Mouse (Mus musculus): ENCODE data around the gene Atr.
A peak's percentile ranks its signal among the peaks of the same experiment; 100 is the strongest.

Atr gene

DNA sequence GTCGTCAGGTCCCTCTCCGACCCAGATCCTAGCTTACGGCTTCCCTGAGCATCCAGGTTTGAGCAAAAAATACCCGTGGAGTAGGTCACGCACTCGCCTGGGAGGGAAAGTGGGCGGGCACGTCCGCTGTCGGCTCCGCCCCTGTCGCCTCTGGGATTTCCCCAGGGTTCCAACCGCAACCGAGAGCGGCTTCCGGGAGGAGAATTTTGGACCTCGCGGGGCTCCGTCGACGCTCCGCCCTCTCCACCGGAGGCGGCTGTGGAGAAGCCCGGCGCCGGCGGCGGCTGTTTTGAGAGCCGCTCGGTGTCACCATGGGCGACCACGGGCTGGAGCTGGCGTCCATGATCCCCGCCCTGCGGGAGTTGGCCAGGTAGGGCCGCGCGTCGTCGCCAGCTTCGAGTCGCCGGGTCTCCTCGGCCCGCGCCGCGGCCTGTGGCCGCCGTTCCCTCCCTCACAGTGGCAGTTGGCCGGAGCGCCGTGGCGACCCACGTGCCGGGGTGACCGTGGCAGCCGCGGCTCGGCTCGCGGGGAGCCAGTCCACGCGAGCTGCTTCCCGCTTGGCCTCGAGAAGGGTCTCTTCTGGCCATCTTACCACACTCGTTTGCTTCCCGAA lies at the start of gene Atr:
TSS of gene Atr (plus strand) at position 184 of the 613 bp plus-strand sequence.
- peak; percentile 94 to 95 for DNase-seq (ENCODE audit: low spot score in 2 of 2)

DNA sequence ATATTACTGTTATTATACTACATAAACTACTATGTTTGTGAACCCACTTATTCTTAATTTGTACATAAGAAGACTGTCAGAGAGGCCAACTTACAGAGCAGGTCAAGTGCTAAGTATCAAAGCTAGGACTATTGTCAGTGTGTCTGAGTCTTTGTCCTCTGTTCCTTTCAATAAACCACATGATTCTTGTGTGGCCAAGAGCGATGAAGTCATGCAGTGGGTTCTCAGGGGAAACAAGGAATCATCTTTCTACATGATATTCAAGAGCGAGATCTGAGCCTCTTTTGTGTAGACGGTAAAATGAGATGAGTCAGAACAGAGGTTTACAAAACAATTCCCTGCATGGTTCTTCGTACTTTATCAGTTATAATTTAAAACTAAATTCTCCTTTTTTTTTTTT lies 47.8 kb upstream of the Atr start:
- no peak for DNase-seq (ENCODE audit: low spot score in 2 of 2)

GRCm38 (mm10) chr9:95811817-95812216 lies 45.6 kb upstream of the Atr start:
- no peak for DNase-seq (ENCODE audit: low spot score in 2 of 2)

GRCm38 (mm10) chr9:95813721-95814531 lies 43.5 kb upstream of the Atr start:
- peak; percentile 35 to 43 for DNase-seq (ENCODE audit: low spot score in 2 of 2)

GRCm38 (mm10) chr9:95815015-95815673 lies 42.3 kb upstream of the Atr start:
- DNase-seq (ENCODE audit: low spot score in 2 of 2) = no peak

- DNase-seq (ENCODE audit: low spot score in 2 of 2) = no peak
These were observed 41.7 kb upstream of the Atr start for GRCm38 (mm10) chr9:95815706-95816105.

- no peak for DNase-seq (ENCODE audit: low spot score in 2 of 2)
These were observed 34.9 kb upstream of the Atr start for GRCm38 (mm10) chr9:95822531-95822930.

DNA sequence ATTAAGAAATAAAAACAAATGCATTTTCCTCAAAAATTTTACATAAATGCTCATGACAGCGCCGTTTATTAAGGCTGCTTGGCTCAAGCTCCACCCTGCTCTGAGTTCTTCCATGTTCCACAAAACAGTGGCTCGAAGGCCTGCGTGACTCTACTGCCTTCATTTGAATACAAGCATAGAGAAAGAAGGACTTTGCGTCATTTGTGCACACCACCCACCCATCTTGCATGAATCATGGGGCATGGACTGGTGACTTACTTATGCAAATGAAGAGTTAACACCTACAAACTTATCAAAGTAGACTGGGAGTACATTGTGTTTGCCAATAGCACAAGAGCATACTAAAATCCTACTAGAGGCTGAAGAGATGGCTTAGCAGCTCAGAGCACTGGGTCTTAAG lies 29.8 kb upstream of the Atr start:
- DNase-seq (ENCODE audit: low spot score in 2 of 2) = no peak

- DNase-seq (ENCODE audit: low spot score in 2 of 2) = no peak
These were observed 24.6 kb upstream of the Atr start for GRCm38 (mm10) chr9:95832758-95833157.

DNA sequence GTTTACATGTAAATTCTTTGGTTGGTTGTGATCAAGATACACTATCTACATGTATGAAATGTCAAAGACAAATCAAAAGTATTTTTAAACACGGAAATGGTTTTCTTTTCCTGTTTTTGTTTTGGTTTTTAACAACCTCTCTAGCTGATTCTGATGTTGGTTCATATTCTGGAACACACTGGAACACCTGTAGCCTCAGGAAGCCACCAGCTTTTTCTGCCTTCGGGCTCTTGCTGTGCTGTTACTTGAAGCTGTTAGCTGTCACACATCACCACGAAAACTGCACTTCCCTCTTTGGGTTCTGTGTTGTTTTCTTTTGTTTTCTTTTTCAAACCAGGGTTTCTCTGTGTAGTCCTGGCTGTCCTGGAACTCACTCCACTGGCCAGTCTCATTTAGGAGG lies 22.6 kb upstream of the Atr start:
- DNase-seq (ENCODE audit: low spot score in 2 of 2) = no peak

DNA sequence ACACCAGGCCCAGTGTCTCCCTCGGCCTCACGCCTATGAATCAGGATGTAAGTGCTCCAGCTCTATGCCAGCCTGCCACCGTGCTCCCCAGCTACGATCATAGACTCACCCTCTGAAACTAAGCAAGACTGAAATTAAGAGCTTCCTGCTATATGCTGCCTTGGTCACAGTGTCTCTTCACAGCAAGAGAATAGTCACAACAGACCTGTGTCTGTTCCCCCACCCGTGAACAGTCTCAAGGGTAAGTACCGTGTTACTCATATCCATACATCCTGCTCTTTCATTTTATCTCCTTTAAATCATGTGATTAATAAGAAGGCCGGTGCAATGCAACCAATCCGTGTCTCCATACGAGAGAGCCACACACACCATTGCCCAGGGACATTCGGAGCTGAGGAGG lies 21.7 kb upstream of the Atr start:
- DNase-seq (ENCODE audit: low spot score in 2 of 2) = no peak

DNA sequence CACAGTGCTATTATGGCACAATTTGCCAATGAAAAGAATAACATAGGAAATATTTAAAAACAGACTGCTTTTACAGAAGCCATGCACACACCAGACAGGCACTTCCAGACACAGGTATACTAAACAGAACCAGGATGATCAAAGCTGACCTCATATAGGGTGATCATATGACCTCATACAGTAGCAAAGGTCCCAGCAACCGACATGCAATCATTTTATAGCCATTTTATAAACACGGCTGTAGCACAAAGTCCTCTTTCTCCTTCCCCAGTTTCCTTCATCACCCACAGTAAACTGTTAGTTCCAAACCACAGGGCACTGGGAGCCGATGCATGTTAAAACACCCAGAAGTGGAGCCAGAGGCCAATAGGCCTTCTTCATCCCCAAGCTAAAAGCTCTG lies 18.0 kb upstream of the Atr start:
- DNase-seq (ENCODE audit: low spot score in 2 of 2) = no peak

DNA sequence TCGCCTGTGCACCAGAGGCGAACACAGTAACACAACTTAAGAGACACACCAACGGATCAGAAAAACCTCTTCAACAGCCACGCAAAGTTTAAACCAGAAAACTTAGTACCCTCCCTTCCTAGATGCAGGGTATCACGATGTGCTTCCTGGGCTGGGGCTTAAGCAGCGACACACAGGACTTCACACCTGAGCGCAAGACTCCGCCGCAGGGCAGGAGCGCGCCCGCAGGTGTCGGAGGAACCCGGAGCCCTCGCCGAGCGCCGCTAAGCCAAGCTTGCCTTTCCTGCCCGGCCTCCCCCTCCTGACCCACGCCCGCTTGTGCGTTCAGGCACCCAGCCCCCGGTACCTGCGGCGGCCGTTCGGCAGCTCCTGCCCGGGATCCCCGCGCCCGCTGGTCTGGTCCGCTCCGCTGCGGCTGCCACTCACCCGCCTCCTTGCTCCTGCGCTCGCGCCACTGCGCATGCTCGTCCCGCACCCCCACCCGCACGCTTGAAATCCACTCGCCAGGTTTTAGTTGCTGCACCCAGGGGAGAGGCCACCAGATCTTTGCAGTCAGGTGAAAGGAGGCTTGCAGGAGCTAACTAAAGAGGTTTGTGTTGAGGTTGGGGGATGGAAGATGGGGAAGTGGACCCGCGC lies 12.5 kb upstream of the Atr start, which contains the start of gene Pls1:
TSS of gene Pls1 (minus strand) at position 487 of the 636 bp plus-strand sequence.
- peak; percentile 88 to 92 for DNase-seq (ENCODE audit: low spot score in 2 of 2)

DNA sequence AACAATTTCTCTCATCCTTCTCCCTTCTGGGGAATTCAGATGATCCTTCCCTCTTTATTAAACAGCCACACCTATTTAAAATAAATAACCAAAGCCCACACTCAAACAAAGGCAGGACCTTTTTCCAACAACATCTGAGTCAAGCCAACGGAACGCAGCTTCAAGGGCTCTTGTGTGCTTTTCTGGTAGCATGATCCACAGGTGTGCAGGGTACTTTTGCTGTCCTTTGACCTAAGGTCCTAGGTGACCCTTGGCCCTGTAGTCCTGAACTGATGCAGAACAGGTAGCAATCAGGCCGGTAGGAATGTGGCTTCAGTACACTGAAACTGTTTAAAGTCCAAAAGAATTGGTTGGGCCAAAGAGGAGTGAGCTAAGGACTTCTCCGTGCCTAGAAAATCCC lies 11.7 kb upstream of the Atr start:
- no peak for DNase-seq (ENCODE audit: low spot score in 2 of 2)

DNA sequence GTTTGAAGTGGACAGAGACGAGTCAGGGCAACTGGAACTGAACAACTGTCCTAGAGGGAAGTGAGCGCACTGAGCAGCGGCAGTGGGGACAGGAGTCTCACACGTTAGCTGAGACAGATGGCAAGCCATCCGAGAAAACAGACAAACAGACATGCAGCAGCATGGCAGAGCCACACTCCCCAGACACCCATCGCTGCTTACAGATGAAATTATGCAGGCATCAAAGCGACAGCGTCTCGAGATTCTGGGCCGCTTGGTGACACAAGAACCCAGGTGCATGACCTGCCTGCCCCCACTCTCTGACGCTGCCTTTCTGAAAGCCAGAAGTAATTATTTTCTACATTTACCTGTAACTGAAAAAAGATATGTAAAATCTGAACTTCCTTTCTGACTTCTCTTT lies 5.7 kb upstream of the Atr start:
- no peak for DNase-seq (ENCODE audit: low spot score in 2 of 2)

GRCm38 (mm10) chr9:95852896-95853295 lies 4.5 kb upstream of the Atr start:
- peak; percentile 75 to 88 for DNase-seq (ENCODE audit: low spot score in 2 of 2)

DNA sequence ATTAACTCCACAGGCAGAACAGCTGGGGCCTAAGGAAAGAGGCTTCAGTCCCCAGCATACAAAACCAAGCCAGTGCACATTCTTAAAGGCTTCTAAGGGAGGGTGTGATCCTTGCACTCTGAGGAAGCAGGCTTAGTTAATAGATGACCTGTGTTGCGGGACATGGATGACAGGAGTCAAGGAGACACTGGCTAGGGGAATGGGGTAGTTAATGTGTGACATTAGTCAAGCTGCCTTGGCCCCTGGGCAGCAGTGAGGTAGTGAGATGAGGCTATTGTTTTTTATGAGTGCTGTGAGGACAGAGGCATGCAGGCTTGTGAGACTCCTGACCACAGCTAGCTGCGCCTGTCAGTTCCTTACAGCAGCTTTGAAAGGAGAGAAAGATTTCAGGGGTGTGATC lies 2.5 kb upstream of the Atr start:
- DNase-seq (ENCODE audit: low spot score in 2 of 2) = no peak

GRCm38 (mm10) chr9:95856004-95856403 lies 1.4 kb upstream of the Atr start:
- DNase-seq (ENCODE audit: low spot score in 2 of 2) = no peak

DNA sequence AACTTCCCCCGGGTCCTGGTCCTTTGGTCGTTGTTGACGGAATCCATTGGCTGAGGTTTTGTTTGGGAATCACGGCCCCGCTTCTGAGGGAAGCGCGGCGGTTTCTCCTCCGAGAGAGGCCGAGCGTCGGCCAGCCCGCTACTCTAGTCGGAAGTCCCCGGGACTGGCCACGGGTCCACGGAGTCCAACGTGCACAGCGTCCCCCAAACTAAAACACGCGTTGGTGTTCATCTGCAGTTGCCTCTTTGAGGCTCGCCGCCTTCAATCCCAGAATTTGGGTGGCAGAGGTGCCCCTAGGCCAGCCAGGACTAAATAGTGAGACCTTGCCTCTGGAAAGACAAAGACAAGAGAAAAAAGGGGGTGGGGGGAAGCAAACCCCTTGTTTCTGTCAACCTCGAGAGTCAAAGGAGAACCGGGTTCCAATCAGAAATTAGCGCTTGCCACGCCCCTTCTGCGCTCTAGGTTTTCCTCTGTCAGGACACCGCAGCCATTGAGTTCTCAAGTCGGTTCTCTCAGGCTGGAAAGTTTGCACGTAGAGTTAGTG lies 702 bp downstream of the Atr start:
- no peak for DNase-seq (ENCODE audit: low spot score in 2 of 2)

DNA sequence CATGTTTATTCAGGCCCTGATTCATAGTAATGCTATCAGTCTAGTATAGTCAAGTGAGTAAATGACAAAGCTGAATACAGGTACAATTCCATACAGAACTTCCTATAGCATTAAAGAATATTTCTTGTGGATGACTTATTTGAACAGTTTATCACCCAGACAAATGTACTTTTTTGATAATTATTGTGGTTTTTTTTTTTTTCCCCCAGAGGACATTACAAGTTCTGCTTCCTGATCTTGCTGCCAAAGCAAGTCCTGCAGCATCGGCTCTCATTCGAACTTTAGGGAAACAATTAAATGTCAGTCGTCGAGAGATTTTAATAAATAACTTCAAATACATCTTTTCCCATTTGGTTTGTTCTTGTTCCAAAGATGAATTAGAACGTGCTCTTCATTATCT lies 20.8 kb downstream of the Atr start:
- DNase-seq (ENCODE audit: low spot score in 2 of 2) = no peak

- DNase-seq (ENCODE audit: low spot score in 2 of 2) = no peak
These were observed 25.4 kb downstream of the Atr start for GRCm38 (mm10) chr9:95882751-95883150.

DNA sequence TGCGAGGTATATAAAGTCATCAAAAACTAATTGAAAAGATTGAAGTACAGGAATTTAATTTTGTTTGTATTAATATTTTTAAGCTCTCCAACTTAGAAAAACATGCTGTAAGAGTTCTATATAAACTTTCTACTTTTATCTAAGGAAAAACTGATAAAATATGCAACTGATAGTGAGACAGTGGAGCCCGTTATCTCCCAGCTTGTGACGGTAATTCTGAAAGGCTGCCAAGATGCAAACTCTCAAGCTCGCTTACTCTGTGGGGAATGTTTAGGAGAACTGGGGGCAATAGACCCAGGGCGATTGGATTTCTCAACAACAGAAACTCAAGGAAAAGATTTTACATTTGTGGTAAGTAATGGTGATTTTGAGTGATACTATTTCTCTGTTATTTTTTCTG lies 40.0 kb downstream of the Atr start:
- DNase-seq (ENCODE audit: low spot score in 2 of 2) = no peak

Data from right cerebral cortex, postnatal 10 days (tissue).